Comparison of ENCODE assay signal across 8 mouse cellular contexts in the genomic region with DNA sequence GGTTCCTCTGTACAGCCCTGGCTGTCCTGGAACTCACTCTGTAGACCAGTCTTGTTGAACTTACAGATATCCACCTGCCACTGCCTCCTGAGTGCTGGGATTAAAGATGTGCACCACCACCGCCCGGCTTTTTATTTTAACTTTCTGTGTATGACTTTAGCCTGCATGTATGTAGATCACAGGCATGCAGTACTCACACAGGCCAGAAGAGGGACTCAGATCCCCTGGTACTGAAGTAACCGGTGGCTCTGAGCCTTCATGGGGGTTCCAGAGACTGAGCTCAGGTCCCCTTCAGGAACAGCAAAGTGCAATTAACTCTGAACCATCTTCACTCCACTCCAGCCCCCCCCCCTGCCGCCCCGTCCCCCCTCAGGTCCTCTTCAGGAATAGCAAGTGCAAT. TPM values are rescaled to one million over a fixed set of nuclear protein-coding genes. Genes with fewer than 3 reads are reported as not detected.
DNase-seq lines count a peak whose midpoint lies in the region; TF ChIP-seq lines count a peak whose summit lies in the region.

No protein-coding gene starts in this region.

- DNase-seq in cerebellum, adult 18-20 months = peak; percentile 44 to 45
- no peak for DNase-seq in cerebellum, adult 11 months
- DNase-seq in left cerebral cortex, adult 2 months (ENCODE audit: extremely low spot score in 1 of 2, low spot score in 2 of 2) = no peak
- no peak for DNase-seq in left cerebral cortex, adult 11 months (ENCODE audit: low spot score)
- DNase-seq in adrenal gland, postnatal 25 days = peak; percentile 44
- DNase-seq in heart, postnatal 4 days = peak; percentile 63
- peak; percentile 18 for DNase-seq in naive thymus-derived CD4-positive, alpha-beta T cell, adult 2 months (ENCODE audit: low read depth)
- no peak for DNase-seq in urinary bladder, postnatal 25 days (ENCODE audit: low spot score)

- intact Hi-C loops in left cerebral cortex, adult 2 months (cut with DNase I) = no loop called here

- H3K27ac ChIP-seq in left cerebral cortex, adult 2 months = no peak overlapping the region

- peak; percentile 45 for TF ChIP-seq CTCF in left cerebral cortex, adult 2 months (IDR thresholded peaks at IDR 0.05)

- H3K4me3 ChIP-seq in left cerebral cortex, adult 2 months = no peak overlapping the region

RNA-seq across cellular contexts. Expression of gene Lrrc36, which starts 25.5 kb away (rescaled TPM):
- under 1 TPM in 1 of 2 experiments, not detected in 1; 0.27 TPM for total RNA-seq in left cerebral cortex, adult 2 months (2021)
- total RNA-seq in adrenal gland, postnatal 25 days (2021) = 3.8 and 6.1 TPM in 2 replicates
- under 1 TPM; 0.50 to 0.93 TPM for total RNA-seq in heart, postnatal 4 days (2021)

RNA-seq across cellular contexts. Expression of gene Kctd19, which starts 25.6 kb away (rescaled TPM):
- not detected for total RNA-seq in left cerebral cortex, adult 2 months (2021)
- total RNA-seq in adrenal gland, postnatal 25 days (2021) = not detected in 2 replicates
- not detected for total RNA-seq in heart, postnatal 4 days (2021)

RNA-seq across cellular contexts. Expression of gene Tppp3, which starts 32.5 kb away (rescaled TPM):
- 10 to 100 TPM; 36.1 to 42.5 TPM for total RNA-seq in left cerebral cortex, adult 2 months (2021)
- total RNA-seq in adrenal gland, postnatal 25 days (2021) = 22.7 and 27.4 TPM in 2 replicates
- 10 to 100 TPM; 44.4 to 46.1 TPM for total RNA-seq in heart, postnatal 4 days (2021)

RNA-seq across cellular contexts. Expression of gene Zdhhc1, which starts 57.8 kb away (rescaled TPM):
- 10 to 100 TPM; 43.0 to 48.7 TPM for total RNA-seq in left cerebral cortex, adult 2 months (2021)
- 17.7 and 20.6 TPM in 2 replicates for total RNA-seq in adrenal gland, postnatal 25 days (2021)
- total RNA-seq in heart, postnatal 4 days (2021) = 10 to 100 TPM; 14.6 to 15.9 TPM

Comparison
In these comparisons a context has a peak if more than half of its experiments do, and no peak if none do; other contexts are left out.
1. DNase-seq: peak in cerebellum, adult 18-20 months (2 of 2), adrenal gland, postnatal 25 days (single experiment), heart, postnatal 4 days (single experiment) and naive thymus-derived CD4-positive, alpha-beta T cell, adult 2 months (single experiment); none in cerebellum, adult 11 months (single experiment), left cerebral cortex, adult 2 months (0 of 2), left cerebral cortex, adult 11 months (single experiment) and urinary bladder, postnatal 25 days (single experiment).